Mouse (Mus musculus) neural tube, embryonic 10.5 days (tissue): ENCODE measurements at regions not wholly inside any gene's neighbourhood (a gene's known extent, or its start where the extent isn't known, plus 50 kb on each side); places are given as distances from the start of the nearest gene placed in this dataset.
A peak's percentile ranks its signal among the peaks of the same experiment; 100 is the strongest.

Experiments
- DNase-seq: peaks from one replicate; pipeline ENCODE4 v3.0.0-alpha.2; 2017; ENCODE audit warnings: low spot score; ENCODE audit errors: extremely low spot score

- DNase-seq: no peak
These were observed 151.4 kb downstream of the Abcc12 start for GRCm38 (mm10) chr8:86428998-86429651.

DNA sequence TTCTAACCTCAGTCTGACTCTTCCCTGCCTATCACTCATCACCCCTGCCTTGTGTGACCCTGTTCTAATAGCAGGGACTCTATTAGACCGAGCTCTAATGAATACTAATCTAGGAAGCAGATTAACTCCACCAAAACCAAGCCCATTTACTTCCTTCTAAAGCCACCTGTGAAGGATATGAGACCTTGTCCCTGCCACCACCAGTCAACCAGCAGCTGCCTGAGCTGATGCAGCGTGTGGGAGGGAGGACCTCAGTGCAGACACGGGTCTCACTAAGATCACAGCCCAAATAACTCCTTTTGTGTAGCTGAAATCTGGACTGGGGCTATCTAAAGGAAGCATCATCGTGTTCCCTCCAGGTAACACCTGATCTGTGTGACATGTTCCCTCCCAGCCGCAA lies 152.4 kb downstream of the Abcc12 start:
- DNase-seq: no peak

- DNase-seq: no peak
These were observed 154.4 kb downstream of the Abcc12 start for GRCm38 (mm10) chr8:86426056-86426455.

DNA sequence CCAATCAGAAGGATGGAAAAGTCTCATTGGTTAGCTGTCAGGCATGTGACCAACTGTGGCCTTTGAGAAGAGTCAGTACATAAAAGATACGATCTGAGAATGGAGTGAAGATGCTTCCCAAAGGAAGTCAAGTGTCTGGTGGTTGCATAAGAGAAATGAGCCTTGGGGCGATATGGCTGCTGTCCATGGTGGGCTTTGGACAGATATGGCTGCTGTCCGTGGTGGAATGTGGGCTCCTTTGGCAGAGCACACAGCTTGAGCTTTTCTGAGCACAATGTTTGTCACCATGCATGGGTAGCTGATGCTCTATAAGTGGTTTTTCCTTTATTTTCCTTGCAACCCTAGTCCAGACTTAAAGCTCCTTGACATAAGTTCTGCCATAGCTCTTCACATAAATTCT lies 155.1 kb downstream of the Abcc12 start:
- DNase-seq: no peak

- DNase-seq: no peak
These were observed 161.3 kb downstream of the Abcc12 start for GRCm38 (mm10) chr8:86419059-86419651.

DNA sequence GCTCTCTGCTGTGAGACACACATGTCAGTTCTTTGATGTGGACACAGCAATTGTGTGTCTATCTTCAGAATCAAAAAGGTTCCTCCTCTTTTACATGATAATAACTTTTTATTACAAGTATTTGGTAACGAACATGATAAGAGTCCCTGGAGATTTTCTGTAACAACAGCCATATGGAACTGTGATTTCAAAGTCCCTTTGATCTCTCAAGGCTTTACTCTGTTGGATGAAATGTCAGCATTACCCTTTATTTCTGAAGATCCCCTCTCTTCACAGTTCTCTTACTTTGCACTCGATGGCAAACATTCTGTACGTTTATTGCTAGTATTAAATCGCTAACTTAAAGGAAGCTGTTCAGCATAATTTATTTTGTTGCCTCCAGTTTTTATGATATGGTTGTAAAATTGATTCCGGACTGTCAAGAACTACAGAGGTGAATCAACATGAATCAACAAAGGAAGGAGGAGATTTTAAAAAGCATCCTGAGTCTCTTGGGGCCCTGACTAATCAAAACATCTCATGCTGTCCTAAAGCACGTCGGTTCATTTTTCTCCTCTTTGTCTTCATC lies 162.0 kb downstream of the Abcc12 start:
- DNase-seq: no peak

DNA sequence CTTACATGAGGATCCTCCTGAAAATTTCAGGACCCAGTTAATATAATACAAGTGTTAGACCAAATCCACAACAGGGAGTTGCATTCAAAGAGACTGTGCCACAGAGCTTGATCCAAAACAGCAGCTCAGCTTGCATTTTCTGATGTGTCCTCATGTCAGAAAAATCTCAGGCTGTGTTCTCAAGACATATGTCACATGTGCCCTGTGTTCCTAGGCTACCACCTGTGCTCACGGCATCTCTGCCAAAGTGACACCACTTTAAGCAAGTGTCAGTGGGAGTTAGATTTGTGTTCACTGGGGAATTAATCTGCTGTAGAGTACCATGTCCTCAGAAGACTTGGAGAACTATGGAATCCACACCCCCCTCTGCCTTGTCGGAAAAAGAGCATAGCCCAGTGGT lies 165.3 kb downstream of the Abcc12 start:
- DNase-seq: no peak

DNA sequence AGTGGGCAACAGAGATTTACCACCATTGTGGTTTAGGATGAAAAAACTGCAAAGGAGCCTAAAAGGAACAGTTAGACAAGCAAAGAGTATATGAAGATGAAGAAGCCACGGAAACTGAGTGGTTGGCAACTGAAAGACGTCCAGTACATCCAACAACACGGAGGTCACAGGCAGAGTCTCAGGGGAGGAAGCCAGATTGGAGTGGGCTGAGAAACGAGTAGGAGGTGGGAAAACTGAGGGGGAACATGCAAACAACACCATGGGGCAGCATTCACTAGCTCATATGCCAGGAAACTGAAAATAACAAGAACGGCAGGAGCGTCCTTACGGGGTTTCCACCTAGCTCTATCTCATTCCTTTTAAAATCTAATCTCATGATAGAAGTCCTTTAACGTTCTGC lies 169.3 kb downstream of the Abcc12 start:
- no peak for DNase-seq

- DNase-seq: no peak
These were observed 174.3 kb downstream of the Abcc12 start for GRCm38 (mm10) chr8:86406196-86406595.

DNA sequence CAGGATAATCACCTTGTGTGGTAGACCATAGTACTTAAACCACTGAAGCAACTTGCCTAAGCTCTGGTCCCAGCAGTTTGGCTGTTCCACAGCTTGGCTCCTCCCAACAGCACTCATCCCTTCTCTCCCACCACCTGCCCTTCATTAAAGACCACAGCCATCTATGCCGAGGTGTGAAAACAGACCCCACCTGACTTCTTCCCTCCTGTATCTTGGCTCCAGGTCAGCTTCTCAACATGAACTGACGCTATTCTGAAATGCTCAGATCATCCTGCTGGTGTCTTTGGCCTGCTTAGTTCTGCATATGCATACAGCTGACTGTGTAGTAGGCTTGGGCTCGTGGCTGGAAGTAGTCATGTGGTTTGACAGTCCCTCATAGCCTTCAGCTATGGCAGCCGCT lies 177.1 kb downstream of the Abcc12 start:
- no peak for DNase-seq

DNA sequence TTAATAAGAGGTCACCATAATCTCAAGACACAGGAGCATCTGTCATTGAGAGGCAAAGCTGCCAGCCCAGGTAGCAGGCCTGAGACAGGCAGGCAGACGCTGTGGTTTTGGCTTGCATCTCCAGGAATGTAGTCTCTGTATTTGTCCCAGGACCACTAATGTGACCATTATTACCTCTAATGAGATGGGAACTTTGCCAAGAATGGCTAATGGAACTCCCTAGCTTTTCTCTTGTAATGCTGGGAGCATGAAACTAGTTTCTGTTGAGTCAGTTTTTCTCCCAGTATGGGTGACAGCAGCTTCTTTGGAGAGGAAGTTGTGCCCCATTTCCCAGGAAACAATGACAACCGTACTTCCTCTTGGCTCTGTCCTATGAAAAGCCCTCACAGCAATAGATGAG lies 178.5 kb downstream of the Abcc12 start:
- DNase-seq: no peak

DNA sequence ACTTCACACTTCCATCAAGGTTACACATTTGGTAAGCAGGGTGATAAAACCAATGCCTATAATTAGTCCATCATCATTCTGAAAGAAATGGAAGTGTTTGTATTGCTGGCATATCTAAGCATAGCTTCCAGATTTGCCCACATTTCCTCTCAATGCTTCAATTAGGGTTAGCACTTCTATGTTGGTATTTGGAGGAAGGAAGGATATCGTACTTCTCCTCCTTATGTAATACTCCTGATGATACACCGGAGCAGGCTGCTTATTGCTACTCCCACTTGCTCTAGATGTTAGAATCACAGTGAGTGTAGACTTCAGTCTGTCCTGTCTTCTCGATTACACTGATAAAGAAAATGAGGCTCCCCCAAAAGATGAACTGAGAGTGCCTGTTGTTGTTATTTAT lies 185.4 kb downstream of the Abcc12 start:
- DNase-seq: no peak

DNA sequence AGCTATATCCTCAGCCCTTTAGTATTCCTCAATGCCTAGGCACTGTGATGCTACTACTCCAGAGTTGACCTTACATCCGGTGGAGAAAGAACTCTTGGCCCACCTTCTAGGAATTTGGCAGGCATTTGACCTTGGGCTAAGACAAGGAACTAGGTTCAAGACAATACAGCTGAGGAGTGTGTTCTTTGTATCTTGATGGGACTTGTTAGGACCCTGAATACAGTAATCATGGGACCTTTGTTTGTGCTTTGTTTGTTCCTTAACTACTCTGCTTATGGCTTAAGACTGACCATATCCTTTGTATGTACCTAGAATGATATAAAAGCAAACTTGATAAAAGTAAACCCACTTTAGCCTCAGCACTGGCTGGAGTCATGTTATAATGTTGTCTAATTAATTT lies 186.7 kb downstream of the Abcc12 start:
- DNase-seq: no peak

GRCm38 (mm10) chr8:86393374-86393773 lies 187.1 kb downstream of the Abcc12 start:
- no peak for DNase-seq

GRCm38 (mm10) chr8:86390715-86391114 lies 189.8 kb downstream of the Abcc12 start:
- DNase-seq: no peak

- DNase-seq: peak; percentile 70
These were observed 190.5 kb downstream of the Abcc12 start for GRCm38 (mm10) chr8:86389690-86390671.

DNA sequence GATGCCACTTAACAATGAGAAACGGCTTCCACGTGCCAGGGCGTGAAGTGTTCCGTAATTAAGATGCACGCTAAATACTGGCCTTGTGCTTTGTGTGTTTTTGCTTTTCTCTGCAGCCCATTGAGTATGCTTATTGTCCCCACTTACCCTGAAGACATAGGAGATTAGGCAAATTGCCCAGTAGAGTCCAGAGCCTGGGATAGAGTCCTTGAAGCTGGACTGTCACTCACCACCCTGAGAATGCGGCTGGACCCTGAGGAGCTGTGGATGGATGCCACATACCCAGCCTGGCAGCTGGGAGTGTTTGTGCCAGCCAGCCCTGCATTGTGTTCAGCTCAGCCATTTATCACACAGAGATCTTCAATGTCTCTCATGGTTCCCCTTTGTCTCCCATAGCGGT lies 195.2 kb downstream of the Abcc12 start:
- no peak for DNase-seq

- DNase-seq: no peak
These were observed 198.5 kb downstream of the Abcc12 start for GRCm38 (mm10) chr8:86381977-86382376.

DNA sequence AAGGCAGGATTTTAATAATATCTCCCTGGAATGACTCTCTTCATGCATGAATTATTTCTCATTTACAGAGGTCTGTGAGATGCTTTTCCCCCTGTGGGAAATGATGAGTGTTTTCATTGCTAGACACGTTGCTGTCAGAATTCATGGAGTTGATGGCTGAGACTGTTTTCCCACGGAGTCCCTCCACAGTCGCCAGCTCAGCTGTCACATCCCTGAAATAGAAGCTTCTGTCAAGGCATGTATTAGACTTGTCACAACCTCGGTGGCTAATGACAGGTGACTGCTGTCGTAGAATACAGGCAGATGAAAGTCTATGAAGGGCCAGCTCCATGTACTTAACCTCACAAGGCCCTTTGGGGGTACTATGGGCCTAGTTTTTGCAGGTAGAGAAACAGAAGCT lies 212.4 kb downstream of the Abcc12 start:
- no peak for DNase-seq

DNA sequence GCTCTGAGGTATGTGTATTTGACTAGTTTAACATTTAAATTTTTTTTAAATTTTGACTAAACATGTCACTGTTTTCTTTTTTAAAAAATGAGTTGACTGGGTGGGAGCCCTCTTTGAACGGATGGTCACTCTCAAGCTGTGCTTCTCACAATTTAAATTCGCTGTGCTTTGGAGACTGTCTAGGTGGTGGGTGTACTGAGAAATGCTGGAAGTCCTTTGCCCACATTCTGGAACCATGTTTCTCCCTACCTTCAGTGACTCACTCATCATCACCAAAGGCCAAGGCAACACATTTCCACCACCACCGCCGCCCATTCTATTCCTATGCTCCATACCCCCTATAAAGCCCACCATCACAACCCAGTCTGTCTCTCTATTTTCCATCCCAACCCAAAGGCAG lies 213.8 kb downstream of the Abcc12 start:
- no peak for DNase-seq

DNA sequence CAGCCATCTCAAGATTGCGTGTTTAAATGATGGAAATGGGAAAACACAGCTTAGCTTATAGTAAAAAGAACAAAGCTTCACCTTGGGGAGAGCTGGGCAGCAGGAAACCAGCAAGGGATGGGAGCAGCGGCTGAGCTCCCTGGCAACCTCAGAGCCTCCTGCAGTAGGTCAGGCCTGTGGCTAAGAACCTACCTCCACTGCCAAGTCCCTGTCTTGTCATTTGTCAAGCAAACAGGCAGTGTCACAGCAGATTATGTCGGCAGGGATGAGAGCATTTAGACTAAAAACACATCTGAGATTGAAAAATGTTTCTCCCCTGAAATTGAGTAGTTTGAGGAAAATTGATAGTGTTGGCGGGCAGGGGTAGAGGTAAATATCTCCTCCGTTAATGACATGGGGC lies 214.8 kb downstream of the Abcc12 start:
- no peak for DNase-seq

DNA sequence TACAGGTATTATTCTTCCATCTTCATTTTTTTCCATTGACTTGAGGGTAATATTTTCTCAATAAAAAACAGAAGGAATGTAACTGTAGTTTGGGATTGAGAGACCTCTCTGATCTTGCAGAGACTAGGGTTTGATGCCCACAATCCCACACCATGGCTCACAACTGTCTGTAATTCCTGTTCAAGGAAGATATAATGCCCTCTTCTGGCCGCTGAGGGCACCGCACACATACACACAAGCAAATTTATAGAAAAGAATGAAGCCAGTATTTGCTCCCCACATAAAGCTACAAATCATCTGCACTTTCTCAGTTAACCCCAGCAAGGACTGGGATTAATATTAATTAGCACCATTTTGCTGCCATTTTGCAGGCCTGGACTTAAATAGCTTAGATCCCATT lies 215.6 kb downstream of the Abcc12 start:
- no peak for DNase-seq
